Comparison of ENCODE assay signal across 51 mouse cellular contexts in genomic region chr11:53652427-53652826, GRCm38 (mm10). TPM values are rescaled to one million over a fixed set of nuclear protein-coding genes. Genes with fewer than 3 reads are reported as not detected.
"Had no signal": no experiment of that assay in that cellular context is flagged by ENCODE, and none has a peak within 500 bp of the region (broad histone marks: within the 10 kb centered on the region; RNA-seq: fewer than 3 reads in every experiment).

No protein-coding gene starts in this region.

- H3K27me3 ChIP-seq: heart, embryonic 12.5 days; heart, embryonic 13.5 days; heart, embryonic 15.5 days; hindbrain, embryonic 12.5 days; hindbrain, embryonic 13.5 days; hindbrain, embryonic 15.5 days; intestine, embryonic 15.5 days; kidney, embryonic 15.5 days had no signal

- H3K9me3 ChIP-seq: heart, embryonic 12.5 days; heart, embryonic 13.5 days; heart, embryonic 15.5 days; hindbrain, embryonic 10.5 days; hindbrain, embryonic 12.5 days; hindbrain, embryonic 13.5 days; hindbrain, embryonic 15.5 days; intestine, embryonic 15.5 days; kidney, embryonic 15.5 days had no signal

- H3K4me3 ChIP-seq: heart, embryonic 12.5 days; heart, embryonic 13.5 days; heart, embryonic 15.5 days; hindbrain, embryonic 10.5 days; hindbrain, embryonic 12.5 days; hindbrain, embryonic 13.5 days; hindbrain, embryonic 15.5 days; intestine, embryonic 15.5 days; kidney, embryonic 15.5 days; layer of hippocampus, adult 2 months; left cerebral cortex, adult 2 months had no signal

- H3K27ac ChIP-seq: heart, embryonic 13.5 days; heart, embryonic 15.5 days; hindbrain, embryonic 10.5 days; hindbrain, embryonic 12.5 days; hindbrain, embryonic 13.5 days; hindbrain, embryonic 14.5 days; hindbrain, embryonic 15.5 days; hindbrain, postnatal 0 days; intestine, embryonic 15.5 days; kidney, embryonic 15.5 days; kidney, postnatal 0 days; layer of hippocampus, adult 2 months; left cerebral cortex, adult 2 months had no signal

- H3K4me1 ChIP-seq: hindbrain, embryonic 10.5 days; hindbrain, embryonic 12.5 days; hindbrain, embryonic 13.5 days; hindbrain, embryonic 15.5 days; intestine, embryonic 15.5 days; kidney, embryonic 15.5 days had no signal

- DNase-seq: heart, postnatal 10 days; heart, postnatal 14 days; heart, postnatal 36 days; heart, postnatal 4 days; kidney, adult 11 months; kidney, adult 18-20 months; kidney, adult 2 months; kidney, adult 8-10 months; kidney, adult 9 months; kidney, postnatal 10 days; kidney, postnatal 14 days; kidney, postnatal 25 days; kidney, postnatal 36 days; kidney, postnatal 4 days; layer of hippocampus, adult 9-11 months; layer of hippocampus, postnatal 36 days had no signal

- H3K9ac ChIP-seq: heart, embryonic 12.5 days; heart, embryonic 13.5 days; heart, embryonic 15.5 days; hindbrain, embryonic 12.5 days; hindbrain, embryonic 13.5 days; hindbrain, embryonic 14.5 days; hindbrain, embryonic 15.5 days; intestine, embryonic 15.5 days; kidney, embryonic 15.5 days had no signal

RNA-seq across cellular contexts. Expression of gene Il13, which starts 17.9 kb away (rescaled TPM):
- total RNA-seq: heart, postnatal 10 days; heart, postnatal 14 days; heart, postnatal 25 days; heart, postnatal 36 days; heart, postnatal 4 days; hematopoietic stem cell, adult 5-6 weeks; hindbrain, postnatal 0 days; layer of hippocampus, adult 18-20 months; layer of hippocampus, adult 2 months; layer of hippocampus, adult 8-10 months; layer of hippocampus, postnatal 10 days; layer of hippocampus, postnatal 14 days; layer of hippocampus, postnatal 25 days; layer of hippocampus, postnatal 36 days; left cerebral cortex, adult 18-20 months; left cerebral cortex, adult 2 months; left cerebral cortex, adult 8-10 months had no signal
- polyA plus RNA-seq: heart, embryonic 11.5 days; heart, embryonic 12.5 days; heart, embryonic 13.5 days; heart, embryonic 14.5 days; heart, embryonic 15.5 days; heart, postnatal 0 days; hindbrain, embryonic 10.5 days; hindbrain, embryonic 11.5 days; hindbrain, embryonic 12.5 days; hindbrain, embryonic 13.5 days; hindbrain, embryonic 14.5 days; hindbrain, embryonic 15.5 days; hindbrain, embryonic 16.5 days; hindbrain, postnatal 0 days; inflammation-experienced regulatory T-cells, adult 6 months; intestine, embryonic 14.5 days; intestine, embryonic 15.5 days; intestine, embryonic 16.5 days; intestine, postnatal 0 days; kidney, adult 2 months; kidney, embryonic 14.5 days; kidney, embryonic 15.5 days; kidney, embryonic 16.5 days; kidney, postnatal 0 days had no signal

RNA-seq across cellular contexts. Expression of gene Il4, which starts 34.0 kb away (rescaled TPM):
- total RNA-seq: heart, postnatal 10 days; heart, postnatal 14 days; heart, postnatal 25 days; heart, postnatal 36 days; heart, postnatal 4 days; hindbrain, postnatal 0 days; layer of hippocampus, adult 18-20 months; layer of hippocampus, adult 2 months; layer of hippocampus, adult 8-10 months; layer of hippocampus, postnatal 10 days; layer of hippocampus, postnatal 14 days; layer of hippocampus, postnatal 25 days; layer of hippocampus, postnatal 36 days; left cerebral cortex, adult 18-20 months; left cerebral cortex, adult 2 months had no signal
- polyA plus RNA-seq: heart, postnatal 0 days; kidney, adult 2 months; large intestine, adult 2 months had no signal
